Mouse (Mus musculus): ENCODE measurements around the gene Fbxl14.

Gene Fbxl14

DNA sequence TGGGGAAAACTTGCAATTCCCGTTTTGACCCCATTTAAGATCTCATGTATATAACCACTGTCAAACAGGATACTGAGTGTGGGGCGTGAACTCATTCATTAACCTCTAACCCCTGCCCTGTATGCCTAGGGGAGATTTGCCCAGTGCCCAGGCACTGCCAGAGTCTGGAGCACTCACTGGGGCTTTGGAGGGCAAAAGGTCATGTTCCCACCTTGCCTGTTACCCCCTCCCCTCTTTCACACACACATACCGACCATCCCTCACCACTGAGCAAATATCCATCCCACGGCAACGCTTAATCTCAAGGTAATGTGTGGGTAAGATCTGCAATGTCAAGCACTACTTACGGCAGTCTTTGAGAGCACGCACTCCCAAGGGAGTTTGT, 13.2 kb downstream of the Fbxl14 start:
- DNase-seq (ENCODE audit: extremely low spot score, low spot score) = no peak

DNA sequence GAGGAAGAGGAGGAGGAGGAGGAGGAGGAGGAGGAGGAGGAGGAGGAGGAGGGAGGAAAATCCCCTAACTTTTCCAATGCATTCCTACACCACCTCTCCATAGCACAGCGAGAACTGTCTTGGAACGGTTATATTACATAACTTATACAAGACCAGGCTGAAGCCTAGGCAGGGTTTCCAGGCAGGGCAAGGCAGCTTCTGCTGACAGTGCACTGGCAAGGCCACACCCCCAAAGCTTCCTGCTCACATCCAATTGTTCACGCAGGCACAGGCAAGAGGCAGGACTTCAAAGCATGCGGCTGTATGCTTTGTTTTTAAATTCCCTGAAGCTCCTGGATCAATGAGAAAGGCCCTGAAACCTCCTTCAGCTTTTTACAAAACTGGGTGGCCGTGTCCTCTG, 19.8 kb downstream of the Fbxl14 start:
- DNase-seq (ENCODE audit: extremely low spot score, low spot score) = no peak

GRCm38 (mm10) chr6:119500086-119500485, 20.6 kb downstream of the Fbxl14 start:
- no peak for DNase-seq (ENCODE audit: extremely low spot score, low spot score)

DNA sequence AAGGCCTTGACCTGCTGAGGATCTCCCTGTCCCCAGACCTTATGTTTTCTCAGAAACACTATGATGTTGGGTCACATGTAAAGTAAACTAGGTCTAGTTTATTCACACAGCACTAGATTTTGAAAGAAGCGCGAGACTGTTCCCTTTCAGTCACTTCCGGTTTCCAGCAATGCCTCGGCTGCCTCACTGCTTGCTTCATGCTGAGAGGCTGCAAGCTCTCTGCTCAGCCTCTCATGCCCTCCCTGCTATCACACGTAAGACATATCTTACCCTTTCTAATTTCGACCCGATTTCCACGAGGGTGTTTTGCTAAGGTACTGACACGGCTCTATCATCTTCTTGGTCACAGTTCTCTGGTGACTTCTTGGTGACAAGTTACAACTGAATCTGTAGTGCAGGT, 22.6 kb downstream of the Fbxl14 start:
- DNase-seq (ENCODE audit: extremely low spot score, low spot score) = no peak

DNA sequence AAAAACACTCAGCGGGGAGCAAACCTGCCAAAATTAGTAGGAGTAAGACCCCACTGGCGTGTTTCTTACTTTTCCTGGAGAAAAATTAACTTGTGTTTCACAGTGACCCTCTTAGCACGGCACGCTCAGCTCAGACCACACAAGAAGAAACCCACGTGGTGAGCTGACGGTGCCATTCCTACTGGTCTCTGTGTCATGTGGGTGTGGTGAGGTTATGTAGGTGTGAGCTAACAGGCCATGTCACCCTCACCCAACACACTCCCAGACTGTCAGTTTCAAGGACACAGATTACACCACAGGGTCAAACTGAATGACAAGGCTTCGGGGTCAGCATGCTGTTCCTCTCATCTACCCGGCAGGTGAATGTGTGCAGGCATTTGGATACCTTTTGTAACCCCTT, 25.3 kb downstream of the Fbxl14 start:
- no peak for DNase-seq (ENCODE audit: extremely low spot score, low spot score)

DNA sequence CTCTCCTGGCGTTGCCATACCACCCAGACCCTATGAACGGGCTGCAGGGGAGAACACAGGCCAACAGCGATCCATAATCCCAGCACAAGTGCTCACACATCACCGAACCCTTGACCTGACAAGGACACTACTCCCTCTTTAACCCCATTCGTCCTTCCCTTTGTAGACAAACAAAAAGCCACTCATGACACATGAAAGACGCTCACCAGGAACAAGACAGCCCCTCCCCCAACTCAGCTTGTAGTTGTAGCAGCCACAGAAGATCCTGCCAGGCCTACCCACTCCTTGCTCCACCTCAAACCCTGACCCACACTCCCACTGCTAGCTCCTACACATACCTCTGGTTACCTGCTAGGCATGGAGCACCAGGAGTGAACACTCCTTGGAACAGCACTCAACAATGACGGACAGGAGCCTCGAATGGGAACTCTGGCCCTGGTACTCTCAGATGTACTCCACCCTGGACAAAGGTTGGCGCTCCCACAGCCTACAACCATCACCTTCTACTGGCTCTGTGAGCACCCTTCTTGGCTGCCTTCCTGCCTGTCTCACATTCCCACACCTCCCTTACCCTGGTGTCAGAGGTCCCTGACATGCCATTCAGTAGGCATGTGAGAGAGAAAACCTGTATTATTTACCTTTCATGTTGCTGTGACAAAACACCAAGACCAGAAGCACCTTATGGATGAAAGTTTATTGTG, 26.2 kb downstream of the Fbxl14 start:
- DNase-seq (ENCODE audit: extremely low spot score, low spot score) = no peak

GRCm38 (mm10) chr6:119508221-119508620, 28.8 kb downstream of the Fbxl14 start:
- no peak for DNase-seq (ENCODE audit: extremely low spot score, low spot score)

DNA sequence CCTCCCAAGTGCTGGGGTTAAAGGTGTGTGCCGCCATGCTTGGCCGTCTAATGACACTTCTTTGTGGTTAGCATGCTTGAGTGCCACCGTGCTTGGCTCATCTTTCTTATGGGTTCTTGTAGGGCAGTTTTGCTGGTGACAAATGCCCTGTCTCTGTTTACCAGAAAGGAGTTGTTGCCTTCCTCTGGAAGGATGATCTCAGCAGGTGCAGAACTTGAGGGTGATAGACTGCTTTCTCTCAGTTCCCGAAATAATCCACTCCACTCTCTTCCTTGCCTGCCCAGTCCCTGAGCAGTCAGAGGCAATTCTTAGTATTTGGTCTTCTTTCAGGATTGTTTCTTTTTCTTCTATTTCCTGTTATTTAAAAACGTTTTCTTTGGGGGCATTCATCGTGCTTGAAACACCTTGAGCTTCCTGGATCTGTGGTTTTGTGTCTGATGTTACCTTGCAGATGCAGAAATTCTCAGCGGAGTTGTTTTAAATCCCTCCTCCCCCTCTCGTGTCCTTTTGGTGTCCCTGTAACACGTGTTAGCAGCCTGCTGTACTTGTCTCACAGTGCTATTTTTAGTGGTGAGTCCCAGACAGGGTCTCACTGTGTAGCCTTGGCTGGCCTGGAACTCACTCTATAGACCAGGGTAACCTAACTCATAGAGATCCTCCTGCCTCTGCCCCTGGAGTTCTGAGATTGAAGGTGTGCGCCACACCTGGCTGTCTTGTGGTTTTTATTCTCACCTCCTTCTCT, 29.3 kb downstream of the Fbxl14 start:
- DNase-seq (ENCODE audit: extremely low spot score, low spot score) = no peak

GRCm38 (mm10) chr6:119509437-119510037, 30.1 kb downstream of the Fbxl14 start:
- no peak for DNase-seq (ENCODE audit: extremely low spot score, low spot score)

GRCm38 (mm10) chr6:119512701-119513100, 33.2 kb downstream of the Fbxl14 start:
- no peak for DNase-seq (ENCODE audit: extremely low spot score, low spot score)

GRCm38 (mm10) chr6:119513452-119513851, 34.0 kb downstream of the Fbxl14 start:
- DNase-seq (ENCODE audit: extremely low spot score, low spot score) = no peak

DNA sequence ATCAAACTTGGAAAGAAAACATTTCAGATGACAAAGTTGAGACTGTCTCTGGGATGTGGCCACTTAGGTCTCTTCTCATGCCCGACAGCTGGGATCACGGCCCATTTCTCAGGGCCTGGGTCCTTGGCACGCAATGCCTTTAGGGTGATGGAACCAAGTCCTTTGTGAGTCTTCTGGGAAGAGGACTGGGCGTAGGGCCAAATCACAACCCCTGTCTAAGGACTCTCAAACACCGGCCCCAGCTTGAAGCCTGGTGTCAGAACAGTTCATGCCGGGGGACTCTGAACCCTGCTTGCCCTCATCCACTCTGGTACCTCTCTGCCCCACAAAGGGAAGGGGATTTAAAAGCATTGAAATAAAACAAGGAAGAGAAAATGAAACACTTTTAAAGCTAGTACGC, 34.6 kb downstream of the Fbxl14 start:
- no peak for DNase-seq (ENCODE audit: extremely low spot score, low spot score)

DNA sequence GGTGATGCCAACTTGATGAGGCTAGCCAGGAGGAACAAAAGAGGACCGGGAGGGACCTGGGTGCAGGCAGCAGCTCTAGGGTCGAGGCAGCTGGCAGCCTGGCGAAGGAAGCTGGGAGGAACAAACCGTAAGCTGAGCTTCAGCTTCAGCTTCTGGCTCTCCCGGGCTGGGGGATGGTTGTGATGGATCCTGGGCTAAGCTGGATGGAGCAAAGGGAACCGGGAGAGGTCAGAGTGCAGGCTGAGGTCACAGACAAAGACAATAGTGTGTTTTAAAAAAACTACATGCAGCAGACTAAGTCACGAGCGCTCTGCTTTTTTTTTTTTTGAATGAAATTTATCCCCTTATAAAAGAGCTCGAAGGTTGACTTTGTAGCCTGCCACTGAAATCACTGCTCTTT, 41.3 kb downstream of the Fbxl14 start:
- DNase-seq (ENCODE audit: extremely low spot score, low spot score) = no peak

- DNase-seq (ENCODE audit: extremely low spot score, low spot score) = no peak
These were observed 42.0 kb downstream of the Fbxl14 start for GRCm38 (mm10) chr6:119521482-119521900.

DNA sequence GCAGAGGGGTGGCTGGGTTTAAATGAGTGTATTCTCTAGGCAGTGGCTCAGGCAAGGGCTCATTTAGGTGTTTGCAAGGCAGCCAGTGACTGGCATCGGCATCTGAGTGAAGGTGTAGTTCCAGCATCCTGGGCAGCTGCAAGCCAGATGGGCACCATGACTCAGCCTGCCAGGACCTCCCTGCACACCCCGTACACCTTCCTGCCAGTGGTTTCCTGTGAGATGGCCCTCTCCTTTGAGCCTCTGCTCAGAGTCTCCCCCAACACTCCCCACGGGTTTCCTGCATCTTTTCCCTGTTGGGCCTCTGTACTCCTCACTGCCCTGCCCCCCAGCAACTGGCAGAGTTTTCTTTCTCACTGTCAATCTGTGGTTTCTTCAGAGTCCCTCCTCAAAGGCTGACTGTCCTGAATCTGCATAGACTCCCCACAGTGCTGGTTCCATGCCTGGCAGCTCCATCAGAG, 42.5 kb downstream of the Fbxl14 start:
- DNase-seq (ENCODE audit: extremely low spot score, low spot score) = no peak

DNA sequence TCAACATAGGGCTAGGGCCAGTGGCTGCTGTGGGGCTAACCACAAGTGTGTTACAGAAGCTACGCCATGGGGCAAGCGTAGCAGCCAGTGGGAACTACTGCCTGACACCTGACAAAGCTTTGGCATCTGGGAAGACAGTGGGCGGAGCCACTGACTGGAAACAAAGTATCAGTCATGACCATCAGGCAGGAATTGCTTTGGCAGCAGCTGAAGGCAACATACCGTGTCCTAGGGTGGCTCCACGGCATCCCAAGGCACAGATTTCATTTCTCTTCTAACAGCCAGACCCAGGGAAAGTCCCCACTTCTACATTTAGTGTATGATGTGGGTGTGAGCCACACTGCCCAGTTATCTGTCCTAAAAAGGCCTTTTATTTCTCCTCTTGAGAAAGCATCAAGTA, 47.0 kb downstream of the Fbxl14 start:
- no peak for DNase-seq (ENCODE audit: extremely low spot score, low spot score)

- no peak for DNase-seq (ENCODE audit: extremely low spot score, low spot score)
These were observed 50.2 kb downstream of the Fbxl14 start for GRCm38 (mm10) chr6:119529659-119530058.
